Mouse (Mus musculus) 416B (cell line): ENCODE data around the gene Pnliprp2.
A peak's percentile ranks its signal among the peaks of the same experiment; 100 is the strongest.

Source experiments
- DNase-seq: peaks from one replicate; pipeline ENCODE4 v3.0.0; 2011; ENCODE audit warnings: low read depth

Pnliprp2 gene

DNA sequence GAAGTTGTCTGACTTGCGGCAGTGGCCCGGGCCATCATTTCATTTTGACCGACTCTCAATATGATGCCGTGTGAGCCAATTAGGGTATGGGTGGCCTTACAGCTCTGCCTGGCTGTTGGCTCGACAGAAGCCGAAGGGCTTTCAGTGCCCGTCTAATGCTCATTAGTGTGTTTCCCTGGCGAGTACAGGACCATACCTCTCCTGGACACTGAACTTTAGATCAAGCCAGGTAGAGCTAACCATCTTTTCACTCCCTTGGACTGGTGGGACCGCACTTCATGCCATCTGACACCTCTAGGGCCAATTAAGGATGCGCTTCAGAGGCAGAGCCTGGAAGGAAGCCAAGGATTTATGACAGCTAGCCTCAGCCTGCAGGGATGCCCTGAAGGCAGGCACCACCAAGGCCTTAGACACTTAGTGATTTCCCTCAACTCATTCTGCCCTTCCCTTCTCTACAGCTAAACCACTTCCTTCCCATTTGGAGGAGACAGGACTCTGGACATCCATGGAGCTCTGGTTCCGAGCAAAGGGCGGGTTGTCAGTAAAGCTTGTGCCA, 35.7 kb downstream of the Pnliprp2 start:
- no peak for DNase-seq

DNA sequence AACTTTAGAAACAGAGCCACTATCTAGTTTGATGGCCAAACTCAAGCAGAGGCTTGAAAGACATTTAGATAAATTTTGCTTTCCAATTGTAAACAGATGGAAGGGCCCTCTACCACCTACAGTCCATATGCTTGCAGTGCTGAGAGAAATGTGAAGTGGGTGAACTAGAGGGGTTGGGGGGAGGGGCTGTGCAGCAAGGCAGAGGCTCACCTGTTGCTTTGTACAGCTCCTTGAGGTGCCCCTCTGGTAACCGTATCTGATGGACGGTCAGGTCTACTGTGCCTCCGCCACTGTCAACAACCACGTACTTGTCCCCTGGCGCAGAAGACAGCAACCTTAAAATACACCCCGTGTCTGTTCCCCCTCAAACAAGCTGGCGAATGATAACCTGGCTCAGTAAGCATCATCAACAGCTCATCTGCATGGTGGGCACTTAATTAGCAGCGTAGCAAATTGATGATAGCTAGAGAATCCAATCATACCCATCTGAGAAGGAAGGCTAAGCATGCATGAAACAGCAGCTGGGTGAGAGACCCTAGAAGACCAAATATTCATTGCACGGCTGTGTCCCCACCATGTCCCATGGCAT, 45.8 kb downstream of the Pnliprp2 start:
- DNase-seq, result no peak

DNA sequence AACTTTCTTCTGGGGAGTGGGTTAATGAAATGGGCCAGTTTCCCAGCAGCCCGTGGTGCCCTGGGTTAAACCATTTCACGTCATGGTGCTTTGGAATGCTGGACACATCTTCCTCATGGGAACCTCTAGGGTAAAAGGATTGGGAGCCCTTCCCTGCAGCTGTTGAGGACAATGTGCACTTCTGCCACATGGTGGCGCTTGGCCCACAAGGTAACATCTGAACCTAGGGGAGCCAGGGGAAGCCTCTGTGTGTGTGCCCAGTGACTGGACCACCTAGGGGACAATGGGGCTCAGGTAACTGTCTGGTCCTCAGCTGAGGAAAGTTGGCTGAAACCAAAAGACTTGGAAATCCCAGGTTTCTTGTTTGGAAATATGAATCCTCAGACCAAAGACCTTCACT, 46.8 kb downstream of the Pnliprp2 start:
- DNase-seq, result peak; percentile 12

DNA sequence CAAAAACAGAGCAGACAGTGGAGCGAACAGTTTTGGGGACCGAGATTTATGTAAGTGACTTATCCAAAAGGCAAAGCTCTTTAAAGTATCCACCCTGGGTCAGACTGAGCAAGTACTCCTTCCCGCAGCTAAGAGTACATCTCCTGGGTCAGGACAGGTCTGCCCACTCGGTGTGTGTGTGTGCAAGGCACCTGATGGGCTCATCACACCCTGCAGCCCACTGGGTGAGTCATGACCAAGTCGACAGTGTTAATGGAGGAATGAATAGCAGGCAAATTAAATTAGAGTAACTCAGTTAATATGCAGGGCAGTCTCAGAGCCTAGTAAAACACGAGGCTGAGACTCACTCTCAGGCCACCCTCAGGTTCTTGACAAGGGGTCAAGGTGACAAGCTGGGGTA, 49.3 kb downstream of the Pnliprp2 start:
- no peak for DNase-seq

DNA sequence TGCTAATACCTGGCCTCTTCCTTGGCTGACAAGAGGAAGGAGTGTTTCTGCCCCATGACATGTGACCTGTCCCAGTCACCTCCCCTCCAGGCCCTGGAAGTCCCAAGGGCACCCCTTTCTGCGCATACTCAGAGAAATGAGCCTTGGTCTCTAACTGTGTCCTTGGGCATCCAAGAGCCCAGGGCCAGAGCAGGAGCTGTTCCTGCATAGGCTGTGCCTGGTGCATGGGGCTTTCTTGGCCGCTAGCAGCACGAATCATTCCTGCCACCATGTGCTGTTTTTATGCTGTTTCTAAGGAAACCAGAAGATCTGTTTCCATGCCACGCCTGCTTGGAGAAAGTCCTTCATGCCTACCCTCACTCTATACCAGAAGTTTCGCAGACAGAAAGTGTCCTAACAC, 51.0 kb downstream of the Pnliprp2 start:
- no peak for DNase-seq

DNA sequence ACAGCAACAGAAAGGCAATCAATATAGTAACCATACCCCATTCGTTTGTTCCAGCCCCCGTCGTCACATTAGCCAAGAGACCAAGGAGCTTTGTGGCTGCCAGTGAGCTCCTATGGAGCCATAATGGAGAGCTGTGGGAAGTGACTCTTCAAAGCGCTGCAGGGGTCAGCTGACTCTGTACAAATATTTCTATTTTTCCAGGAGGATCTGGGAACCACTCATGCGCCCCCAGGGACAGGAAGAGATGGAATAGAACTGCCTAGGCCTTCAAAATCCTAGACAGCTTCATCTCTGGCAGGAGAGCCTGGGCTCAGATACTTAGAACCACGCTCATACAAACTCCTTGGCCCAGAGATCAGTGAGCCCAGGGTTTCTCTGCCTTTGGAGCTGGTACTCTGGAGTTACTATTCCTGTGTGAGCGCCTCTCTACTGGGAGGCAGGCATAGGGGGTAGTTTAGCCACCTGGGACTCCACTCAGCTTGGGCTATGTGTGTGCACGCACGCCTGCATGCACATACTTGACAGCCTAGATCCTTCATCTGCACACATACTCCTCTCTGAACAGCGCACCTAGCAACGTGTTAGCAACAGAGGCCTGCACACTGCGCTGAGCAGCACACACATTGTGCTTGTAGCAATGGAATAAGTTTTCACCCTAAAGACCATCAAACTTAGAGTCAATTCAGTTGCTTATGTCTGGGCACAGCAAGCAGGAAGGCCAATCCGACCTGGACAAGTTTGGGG, 55.8 kb downstream of the Pnliprp2 start:
- DNase-seq, result no peak

DNA sequence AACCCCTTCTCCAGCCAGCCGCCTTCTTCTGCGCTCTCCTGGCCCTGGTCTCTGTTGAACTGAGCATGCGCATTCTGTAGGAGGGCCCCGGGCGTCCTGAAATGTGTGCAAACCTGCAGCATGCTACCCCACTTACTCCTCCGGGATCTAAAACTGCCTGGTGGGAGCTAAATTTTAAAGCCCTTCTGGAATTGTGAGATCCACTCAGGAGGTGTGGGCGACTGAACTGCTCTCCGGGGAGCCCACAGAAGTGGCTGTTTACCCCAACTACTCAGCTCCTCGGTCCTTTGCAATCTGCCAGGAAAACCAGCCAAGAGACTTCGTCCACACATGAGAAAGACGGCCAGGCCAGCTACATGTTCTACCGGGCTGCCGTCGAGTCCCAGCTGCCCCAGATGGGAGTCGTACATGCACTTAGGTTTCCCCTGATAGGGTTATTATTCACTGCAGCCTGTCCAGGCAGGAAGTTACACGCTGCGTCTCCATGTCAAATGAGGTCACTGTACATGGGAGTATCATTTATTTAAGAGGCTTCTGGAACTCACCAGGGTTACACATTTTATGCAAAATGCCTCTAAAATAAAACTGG, 57.0 kb downstream of the Pnliprp2 start:
- no peak for DNase-seq

DNA sequence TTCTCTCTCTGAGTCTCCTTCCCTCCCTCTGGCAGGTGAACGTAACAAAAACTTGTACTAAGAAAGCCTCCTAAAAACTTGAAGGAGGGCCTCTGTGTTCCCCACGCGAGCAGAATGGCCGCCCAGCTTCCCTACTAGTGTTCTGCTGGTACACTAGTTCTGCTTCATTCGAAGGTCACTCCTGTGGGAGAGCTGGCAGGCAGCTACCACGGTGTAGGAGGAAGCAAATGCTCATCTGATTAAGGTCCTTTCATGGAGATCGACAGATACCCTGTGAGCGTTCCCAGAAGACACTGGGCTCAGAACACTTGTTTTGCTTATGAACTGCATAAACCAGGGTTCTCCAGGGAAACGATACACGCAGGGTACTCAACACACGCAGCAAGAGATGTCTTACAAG, 57.9 kb downstream of the Pnliprp2 start:
- DNase-seq, result no peak

DNA sequence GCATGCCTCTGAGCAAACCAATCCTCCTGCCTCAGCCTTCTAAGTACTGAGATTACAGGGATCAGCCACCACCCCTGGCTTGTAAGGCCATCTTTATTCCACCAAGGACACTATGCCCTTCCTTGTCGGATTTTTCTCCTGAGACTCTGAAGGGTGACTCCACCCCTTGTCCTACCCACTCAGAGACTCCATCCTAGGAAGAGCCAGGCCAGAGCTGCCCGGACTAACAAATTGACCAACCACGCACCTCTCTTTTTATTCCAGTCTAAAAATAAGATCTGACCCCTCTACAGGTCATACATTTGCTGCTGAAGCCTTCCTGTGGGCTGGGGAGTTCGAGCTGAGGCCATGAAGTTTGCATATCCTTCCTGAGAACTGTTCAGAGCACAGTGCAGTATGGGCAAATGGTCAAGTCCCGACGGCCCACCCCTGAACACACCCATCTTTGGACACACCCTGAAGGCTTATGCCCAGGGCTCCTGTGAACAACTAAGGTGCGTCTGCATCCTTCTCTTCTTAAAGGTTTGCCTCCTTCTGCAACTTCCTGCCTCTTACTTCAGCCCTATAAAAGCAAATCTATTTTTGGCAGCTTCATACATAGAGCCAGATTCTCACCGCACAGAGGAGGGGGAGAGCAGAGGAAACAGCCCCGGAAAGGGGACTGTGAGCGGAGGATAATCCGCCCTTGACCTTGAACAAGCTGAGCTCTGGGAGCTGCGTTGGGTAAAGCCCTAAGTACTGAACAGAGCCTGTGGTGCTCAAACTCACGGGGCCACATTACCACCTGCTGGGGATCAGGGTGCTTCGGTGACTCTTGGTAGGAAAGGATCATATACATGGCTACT, 59.3 kb downstream of the Pnliprp2 start:
- DNase-seq, result no peak

DNA sequence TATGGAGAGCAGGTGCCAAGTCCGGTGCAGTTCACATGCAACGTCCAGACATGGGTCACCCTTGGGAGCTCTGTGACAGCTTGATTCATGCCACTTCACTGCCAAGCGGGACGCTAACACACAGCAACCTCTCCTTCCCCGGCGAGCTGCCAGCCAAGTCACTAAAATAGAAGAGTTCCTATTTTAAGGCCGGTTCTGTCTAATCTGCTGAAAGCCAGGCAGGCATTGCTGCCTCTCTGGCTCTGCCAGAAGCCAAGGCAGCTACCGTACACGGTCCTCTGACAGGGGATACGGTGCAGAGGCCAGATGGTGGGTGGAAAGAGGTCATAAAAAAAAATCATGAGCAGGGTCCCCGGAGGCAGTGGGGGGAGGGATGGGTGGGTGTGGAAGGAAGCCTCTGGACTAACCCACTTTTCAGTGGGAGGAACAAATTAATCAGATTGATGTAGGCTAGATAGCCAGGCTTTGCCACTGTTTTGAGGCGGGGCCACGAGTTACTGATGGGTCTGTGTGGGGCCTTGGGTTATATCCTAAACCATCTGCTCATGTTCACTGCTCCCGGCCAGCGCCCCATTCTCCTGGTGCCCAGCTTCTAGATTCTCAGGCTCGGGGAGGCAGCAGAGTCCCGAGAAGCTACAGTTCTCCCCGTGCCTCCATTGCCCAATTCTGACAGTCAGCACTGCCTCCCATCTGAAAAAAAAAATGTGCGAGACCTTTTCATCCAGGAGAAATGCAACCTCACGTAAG, 63.1 kb downstream of the Pnliprp2 start:
- no peak for DNase-seq

DNA sequence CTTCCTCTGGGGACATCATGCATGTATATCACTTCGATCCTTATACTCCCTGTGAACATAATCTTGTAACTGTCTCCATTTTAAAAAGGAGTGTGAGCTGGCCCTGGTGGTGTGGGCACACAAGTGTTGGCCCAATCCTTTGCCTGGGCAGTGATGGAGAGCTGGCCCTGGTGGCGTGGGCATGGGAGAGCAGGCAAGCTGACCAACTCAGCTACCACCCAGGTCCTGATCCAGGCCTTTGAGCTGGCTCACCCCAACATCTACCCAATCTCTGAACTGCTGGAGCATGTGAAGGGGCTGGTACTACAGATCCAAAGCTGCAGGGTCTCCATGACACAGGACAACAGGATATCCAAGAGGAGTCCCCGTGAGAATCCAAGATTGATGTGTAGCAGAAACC, 63.8 kb downstream of the Pnliprp2 start:
- no peak for DNase-seq

DNA sequence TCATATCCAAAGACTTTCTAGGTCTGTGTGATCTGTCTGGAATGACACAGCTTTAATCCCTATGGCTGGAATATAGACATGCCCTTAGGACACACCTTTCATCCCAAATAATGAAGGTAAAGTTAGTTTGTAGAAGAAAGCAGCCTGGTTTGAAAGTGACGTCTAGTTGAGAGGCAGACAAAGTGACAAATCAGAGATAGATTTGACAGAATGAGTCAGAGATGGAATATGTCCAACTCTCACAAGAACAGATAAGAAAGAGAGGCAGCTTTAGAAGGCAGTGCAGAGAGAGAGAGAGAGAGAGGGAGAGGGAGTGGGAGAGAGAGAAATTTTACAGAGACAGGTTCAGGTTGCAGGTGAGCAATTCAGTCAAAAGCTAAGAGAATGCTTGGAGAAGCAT, 64.8 kb downstream of the Pnliprp2 start:
- no peak for DNase-seq
